Mouse (Mus musculus): ENCODE data around the gene Kif3c. TPM values are rescaled to one million over a fixed set of nuclear protein-coding genes. Genes with fewer than 3 reads are reported as not detected.
"Not testable (repeated sequence)": the region's sequence is repeated elsewhere in the genome, so short reads cannot be mapped to it uniquely, and the experiment has no call there.

Gene Kif3c
- polyA plus RNA-seq, 1 experiment, result 2.1 TPM

DNA sequence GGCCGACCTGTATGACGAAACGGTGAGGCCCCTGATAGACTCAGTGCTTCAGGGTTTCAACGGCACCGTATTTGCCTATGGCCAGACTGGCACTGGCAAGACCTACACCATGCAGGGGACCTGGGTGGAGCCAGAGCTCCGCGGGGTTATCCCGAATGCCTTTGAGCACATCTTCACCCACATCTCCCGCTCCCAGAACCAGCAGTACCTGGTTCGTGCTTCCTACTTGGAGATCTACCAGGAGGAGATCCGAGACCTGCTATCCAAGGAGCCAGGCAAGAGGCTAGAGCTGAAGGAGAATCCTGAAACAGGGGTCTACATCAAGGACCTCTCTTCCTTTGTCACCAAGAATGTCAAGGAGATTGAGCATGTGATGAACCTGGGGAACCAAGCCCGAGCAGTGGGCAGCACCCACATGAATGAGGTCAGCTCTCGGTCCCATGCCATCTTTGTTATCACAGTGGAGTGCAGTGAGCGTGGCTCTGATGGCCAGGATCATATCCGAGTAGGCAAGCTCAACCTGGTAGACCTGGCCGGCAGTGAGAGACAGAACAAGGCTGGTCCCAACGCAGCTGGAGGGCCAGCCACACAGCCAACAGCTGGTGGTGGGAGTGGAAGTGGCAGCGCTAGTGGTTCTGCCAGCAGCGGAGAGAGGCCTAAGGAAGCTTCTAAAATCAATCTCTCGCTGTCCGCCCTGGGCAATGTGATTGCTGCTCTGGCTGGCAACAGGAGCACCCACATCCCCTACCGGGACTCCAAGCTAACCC is 1.4 kb downstream of the Kif3c start:
- DNase-seq (ENCODE audit: low read depth, low spot score), result no peak
- WGBS, result 78% methylated on average over 22 of the region's 22 CpGs

DNA sequence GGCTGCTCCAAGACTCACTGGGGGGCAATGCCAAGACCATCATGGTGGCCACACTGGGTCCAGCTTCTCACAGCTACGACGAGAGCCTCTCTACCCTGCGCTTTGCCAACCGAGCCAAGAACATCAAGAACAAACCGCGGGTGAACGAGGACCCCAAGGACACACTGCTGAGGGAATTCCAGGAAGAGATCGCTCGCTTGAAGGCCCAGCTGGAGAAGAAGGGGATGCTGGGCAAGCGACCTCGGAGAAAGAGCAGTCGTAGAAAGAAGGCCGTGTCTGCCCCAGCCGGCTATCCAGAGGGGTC is 2.0 kb downstream of the Kif3c start:
- 97% methylated on average over 14 of the region's 14 CpGs for WGBS
- no peak for DNase-seq (ENCODE audit: low read depth, low spot score)

DNA sequence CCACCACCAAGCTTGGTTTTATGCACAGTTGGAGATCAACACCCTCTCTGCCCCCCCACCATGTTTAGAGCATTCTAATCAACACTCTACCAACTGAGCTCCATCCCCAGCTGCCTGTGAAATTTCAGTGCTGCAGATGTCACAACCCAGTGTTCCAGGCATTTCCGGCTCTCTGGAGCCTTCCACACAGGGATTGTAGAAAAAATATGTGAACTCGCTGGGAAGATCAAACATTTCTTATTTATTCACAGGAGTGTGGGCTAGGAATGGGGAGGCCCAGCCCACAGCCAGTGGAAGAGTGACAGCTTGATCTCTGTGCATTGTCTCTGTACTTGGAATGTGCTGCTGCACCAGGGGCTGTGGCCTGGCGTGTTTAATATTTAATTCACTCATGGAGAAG is 3.8 kb downstream of the Kif3c start:
- WGBS, result 42% methylated on average over 3 of the region's 3 CpGs
- DNase-seq (ENCODE audit: low read depth, low spot score), result no peak

- no peak for DNase-seq (ENCODE audit: low read depth, low spot score)
- WGBS, result 46% methylated on average over 11 of the region's 11 CpGs
Measured at GRCm38 (mm10) chr12:3370979-3371925, 6.3 kb downstream of the Kif3c start.

DNA sequence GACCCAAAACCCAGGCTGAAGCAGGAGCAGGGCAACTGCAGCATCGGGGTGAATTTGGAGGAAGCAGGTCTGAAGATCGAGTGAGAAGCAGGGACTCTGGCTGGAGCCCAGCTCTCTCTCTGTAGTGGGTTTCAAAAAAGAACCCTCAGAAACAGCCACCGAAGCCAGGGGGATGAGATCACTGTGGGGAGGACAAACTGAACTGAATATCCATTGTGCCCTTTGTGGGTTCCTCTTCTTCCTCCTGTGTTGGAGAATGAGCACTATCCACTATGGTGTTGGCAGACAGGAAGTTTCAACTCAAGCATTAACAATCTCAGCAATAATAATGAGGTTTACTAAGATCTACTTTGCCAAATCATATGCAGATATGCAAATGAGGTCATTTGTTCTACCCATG is 7.1 kb downstream of the Kif3c start:
- DNase-seq (ENCODE audit: low read depth, low spot score), result no peak
- WGBS, result 68% methylated on average over 3 of the region's 3 CpGs

- whole genome bisulfite sequencing, result 81% methylated on average over 6 of the region's 6 CpGs
- no peak for DNase-seq (ENCODE audit: low read depth, low spot score)
Measured at GRCm38 (mm10) chr12:3373566-3373965, 8.6 kb downstream of the Kif3c start.

GRCm38 (mm10) chr12:3374552-3374951 is 9.6 kb downstream of the Kif3c start:
- WGBS, result 73% methylated on average over 5 of the region's 5 CpGs
- no peak for DNase-seq (ENCODE audit: low read depth, low spot score)

DNA sequence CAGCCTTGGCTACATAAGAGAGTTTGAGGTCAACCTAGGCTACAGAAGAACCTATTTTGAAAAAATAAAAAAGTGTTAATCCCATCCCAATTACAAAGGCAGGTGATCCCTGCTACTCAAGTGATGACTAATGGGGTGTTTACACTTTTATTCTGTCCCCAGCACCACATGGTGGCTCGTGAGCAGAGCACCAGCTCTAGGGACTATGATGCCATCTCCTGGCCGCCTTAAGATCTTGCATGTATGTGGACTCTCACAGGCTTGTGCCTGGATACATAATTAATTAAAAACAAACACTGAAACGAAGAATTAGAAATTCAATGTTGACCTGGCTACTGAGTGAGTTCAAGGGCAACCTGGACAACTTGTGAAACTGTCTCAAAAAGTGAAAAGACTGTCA is 12.3 kb downstream of the Kif3c start:
- no peak for DNase-seq (ENCODE audit: low read depth, low spot score)
- WGBS, result 37% methylated on average over 3 of the region's 3 CpGs

DNA sequence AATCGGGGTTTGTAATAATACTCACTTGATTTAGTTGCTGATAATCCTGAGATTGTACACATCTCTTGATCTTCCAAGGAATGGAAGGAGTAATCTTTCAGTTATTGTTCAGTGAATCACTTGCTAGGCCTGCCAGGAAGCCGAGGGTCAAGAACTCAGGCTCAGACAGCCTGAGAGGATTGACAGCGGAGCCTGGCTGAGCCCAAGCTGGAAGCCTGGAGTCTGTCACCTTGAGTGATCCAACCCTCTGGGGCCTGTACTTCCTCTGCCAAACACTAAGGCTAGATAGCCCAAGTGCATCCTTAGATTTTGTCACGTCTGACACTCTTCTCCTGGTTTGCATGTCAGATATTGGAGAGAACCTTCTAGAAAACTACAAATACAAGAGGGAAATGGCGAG is 12.8 kb downstream of the Kif3c start:
- DNase-seq (ENCODE audit: low read depth, low spot score), result no peak
- 74% methylated on average over 5 of the region's 5 CpGs for WGBS

GRCm38 (mm10) chr12:3384860-3385259 is 19.9 kb downstream of the Kif3c start:
- DNase-seq (ENCODE audit: low read depth, low spot score), result no peak
- 67% methylated on average over 1 of the region's 1 CpGs for WGBS

DNA sequence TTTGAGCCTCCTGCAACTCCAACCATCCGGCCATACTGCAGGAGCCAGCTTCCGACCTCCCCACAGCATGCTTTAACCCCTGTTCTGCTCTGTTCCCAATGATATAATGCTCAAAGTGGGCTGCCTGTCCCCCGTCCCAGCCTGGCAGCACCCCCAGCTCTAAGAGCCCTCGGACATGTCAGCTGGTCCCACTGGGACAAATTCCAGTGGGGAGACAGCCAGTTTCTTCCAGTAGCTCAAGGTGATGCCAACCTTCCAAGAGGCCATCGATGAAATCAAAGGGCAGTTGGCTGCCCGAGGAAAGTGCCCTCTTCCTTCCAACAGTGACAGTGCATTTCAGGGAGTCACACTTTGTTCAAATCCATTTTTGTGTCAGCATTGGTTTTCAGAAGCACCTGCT is 20.3 kb downstream of the Kif3c start:
- WGBS, result 81% methylated on average over 6 of the region's 6 CpGs
- DNase-seq (ENCODE audit: low read depth, low spot score), result no peak

DNA sequence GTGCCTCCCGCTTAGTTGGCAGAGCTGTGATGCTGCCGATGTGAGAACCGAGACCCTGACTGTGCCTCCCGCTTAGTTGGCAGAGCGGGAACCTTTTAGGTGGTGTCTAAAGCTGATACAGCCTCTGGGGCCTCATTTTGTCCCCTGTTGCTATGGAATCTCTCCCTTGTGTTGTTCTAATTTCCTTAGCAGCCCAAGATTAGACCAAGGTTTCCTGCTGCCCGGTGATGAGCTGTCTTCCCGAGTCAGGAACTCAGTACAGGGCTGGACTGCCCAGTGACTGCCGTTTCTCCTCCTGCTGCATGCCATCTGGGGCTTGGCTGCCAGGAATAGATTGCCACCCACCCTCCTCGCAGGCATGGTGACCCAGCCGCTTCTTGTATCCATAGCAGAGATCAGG is 21.0 kb downstream of the Kif3c start:
- no peak for DNase-seq (ENCODE audit: low read depth, low spot score)
- WGBS, result 79% methylated on average over 10 of the region's 10 CpGs

DNA sequence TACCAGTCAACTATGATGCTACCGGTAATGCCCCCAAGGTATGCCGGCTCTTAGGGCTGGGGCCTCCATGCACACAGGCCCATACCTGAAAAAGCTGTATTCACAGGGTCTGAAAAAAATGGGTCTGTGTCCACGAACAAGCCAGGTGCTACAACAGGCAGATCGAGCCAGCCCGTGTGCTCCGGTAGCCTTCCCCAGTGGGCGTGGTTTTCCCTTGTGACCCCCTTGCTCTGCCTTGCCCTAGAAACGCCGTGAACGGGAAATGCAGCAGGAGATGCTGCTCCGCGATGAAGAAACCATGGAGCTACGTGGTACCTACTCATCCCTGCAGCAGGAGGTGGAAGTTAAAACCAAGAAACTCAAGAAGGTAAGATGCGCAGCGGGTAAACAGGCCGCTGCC is 23.0 kb downstream of the Kif3c start:
- WGBS, result 91% methylated on average over 16 of the region's 16 CpGs
- no peak for DNase-seq (ENCODE audit: low read depth, low spot score)

DNA sequence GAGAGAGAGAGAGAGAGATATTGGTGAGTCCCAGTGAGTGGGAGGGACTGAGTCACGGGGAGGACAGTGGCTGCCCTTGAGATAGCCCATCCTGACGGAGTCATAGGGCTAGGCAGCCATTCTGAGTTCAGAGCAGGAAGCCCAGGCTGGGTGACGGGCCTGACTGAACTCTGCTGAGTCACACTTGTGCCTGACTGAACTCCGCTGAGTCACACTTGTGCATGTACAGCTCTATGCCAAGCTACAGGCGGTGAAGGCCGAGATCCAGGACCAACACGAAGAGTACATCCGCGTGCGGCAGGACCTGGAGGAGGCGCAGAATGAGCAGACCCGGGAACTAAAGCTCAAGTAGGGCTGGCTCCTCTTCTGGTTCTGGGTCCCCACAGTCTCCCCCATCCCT is 24.5 kb downstream of the Kif3c start:
- no peak for DNase-seq (ENCODE audit: low read depth, low spot score)
- 88% methylated on average over 12 of the region's 12 CpGs for WGBS

- 99% methylated on average over 2 of the region's 2 CpGs for WGBS
- no peak for DNase-seq (ENCODE audit: low read depth, low spot score)
Measured at GRCm38 (mm10) chr12:3390071-3390470, 25.1 kb downstream of the Kif3c start.

DNA sequence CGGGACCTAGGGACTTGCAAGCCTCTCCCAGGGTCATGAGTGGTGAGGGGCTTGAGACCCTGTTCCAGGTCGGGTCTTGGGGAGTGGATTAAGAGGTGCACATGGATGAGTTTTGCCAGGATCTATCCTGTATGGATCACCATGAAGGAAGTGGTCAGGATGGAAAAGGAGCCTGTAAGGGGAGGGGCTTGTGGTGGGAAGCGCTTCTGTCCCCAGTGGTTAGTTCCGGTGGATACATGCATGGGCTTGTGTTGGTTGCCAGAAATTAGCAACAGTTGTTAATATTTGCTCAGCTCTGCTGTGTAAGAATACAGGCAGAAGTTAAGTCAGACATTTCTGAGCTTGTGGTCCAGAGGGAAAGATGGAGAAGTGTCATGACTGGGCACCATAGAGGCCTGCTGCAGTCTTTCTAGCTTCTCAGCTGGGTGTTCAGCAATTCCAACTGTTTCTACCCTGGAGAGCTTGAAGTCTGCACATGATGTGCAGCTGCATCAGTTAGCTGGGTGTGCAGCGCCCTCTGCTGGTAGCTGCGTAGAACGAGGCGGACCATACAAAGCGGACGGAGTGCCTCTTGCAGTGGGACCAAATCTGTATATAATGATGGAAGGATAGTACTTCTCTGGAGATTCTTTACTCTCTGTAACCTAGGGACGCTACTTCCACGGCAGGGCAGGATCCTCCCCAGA is 25.8 kb downstream of the Kif3c start:
- WGBS, result 36% methylated on average over 12 of the region's 12 CpGs
- peak; percentile 27 for DNase-seq (ENCODE audit: low read depth, low spot score)

- WGBS, result 59% methylated on average over 1 of the region's 1 CpGs
- no peak for DNase-seq (ENCODE audit: low read depth, low spot score)
Measured at GRCm38 (mm10) chr12:3391276-3391675, 26.3 kb downstream of the Kif3c start.

- DNase-seq (ENCODE audit: low read depth, low spot score), result no peak
- WGBS, result 84% methylated on average over 4 of the region's 4 CpGs
Measured at GRCm38 (mm10) chr12:3393140-3393539, 28.2 kb downstream of the Kif3c start.

GRCm38 (mm10) chr12:3396931-3397330 is 32.0 kb downstream of the Kif3c start:
- no peak for DNase-seq (ENCODE audit: low read depth, low spot score)
- 93% methylated on average over 8 of the region's 8 CpGs for WGBS

DNA sequence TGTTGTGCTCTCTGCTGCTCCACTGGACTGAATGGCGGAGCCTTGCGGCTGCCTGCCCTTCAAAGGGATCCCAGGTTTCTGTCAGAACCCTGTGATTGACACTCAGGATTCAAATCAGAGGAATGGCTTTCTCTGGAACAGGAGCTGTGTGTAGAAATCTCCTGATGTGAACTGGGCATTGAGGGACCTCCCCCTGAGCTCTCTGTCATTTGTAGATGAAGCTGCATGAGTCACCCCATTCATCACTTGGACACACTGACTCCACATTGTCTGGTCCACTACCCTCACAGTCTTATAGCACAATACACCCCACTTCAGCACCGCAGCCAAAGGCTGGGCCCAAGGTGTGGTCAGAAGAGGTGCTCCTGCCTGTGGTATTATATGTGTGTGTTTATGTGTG is 40.7 kb downstream of the Kif3c start:
- 90% methylated on average over 3 of the region's 3 CpGs for WGBS
- DNase-seq (ENCODE audit: low read depth, low spot score), result not testable (repeated sequence)
